Mouse (Mus musculus) midbrain, embryonic 13.5 days (tissue): ENCODE results near the gene Vmo1. TPM values are rescaled to one million over a fixed set of nuclear protein-coding genes. Genes with fewer than 3 reads are reported as not detected.
A peak's percentile ranks its signal among the peaks of the same experiment; 100 is the strongest.

ENCODE experiments used
- ATAC-seq: fragments of 200-750 bp; cut with Nextera tagmentation; 2 replicates; pipeline ENCODE4 v1.8.0; 2017; ENCODE audit warnings: mild to moderate bottlenecking, moderate TSS enrichment, moderate library complexity
- H3K27ac ChIP-seq: fragments of 300-500 bp; sonication (generic); 2 replicates; pipeline ENCODE4 v1.5.1; 2015; ENCODE audit warnings: inconsistent platforms, mild to moderate bottlenecking, moderate library complexity
- H3K27me3 ChIP-seq: fragments of 300-500 bp; sonication (generic); 2 replicates; pipeline ENCODE4 v1.6.1; 2015; ENCODE audit warnings: mild to moderate bottlenecking, inconsistent platforms
- H3K36me3 ChIP-seq: fragments of 300-500 bp; sonication (generic); 2 replicates; pipeline ENCODE4 v1.6.1; 2015; ENCODE audit warnings: mild to moderate bottlenecking, inconsistent platforms
- H3K4me1 ChIP-seq: fragments of 300-500 bp; sonication (generic); replicated peaks from 2 replicates; pipeline ENCODE4 v1.6.1; 2015; ENCODE audit warnings: inconsistent platforms
- H3K4me2 ChIP-seq: fragments of 300-500 bp; sonication (generic); replicated peaks from 2 replicates; pipeline ENCODE4 v1.6.1; 2015; ENCODE audit warnings: moderate library complexity, mild to moderate bottlenecking, inconsistent platforms
- H3K4me3 ChIP-seq: fragments of 300-500 bp; sonication (generic); replicated peaks from 2 replicates; pipeline ENCODE4 v1.5.1; 2015; ENCODE audit warnings: mild to moderate bottlenecking, inconsistent platforms
- H3K9ac ChIP-seq: fragments of 300-500 bp; sonication (generic); replicated peaks from 2 replicates; pipeline ENCODE4 v1.6.1; 2015; ENCODE audit warnings: mild to moderate bottlenecking, inconsistent platforms
- H3K9me3 ChIP-seq: fragments of 300-500 bp; sonication (generic); 2 replicates; pipeline ENCODE4 v1.6.1; 2016; ENCODE audit warnings: mild to moderate bottlenecking, inconsistent platforms
- WGBS: fragments of 180-500 bp; shearing (Covaris S2); methylation state at CpG from one replicate; pipeline ENCODE4 v1.1.7; 2015; 5-methylcytosine and 5-hydroxymethylcytosine counted together
- polyA plus RNA-seq: library from polyadenylated mRNA; unstranded; fragments of >200 nt; fragmentation: Nextera tagmentation; extraction: Ambion mirVana; gene quantifications from 2 replicates; pipeline ENCODE4 v1.2.1, GENCODE M21; 2015

Gene Vmo1
- polyA plus RNA-seq, 1 experiment from 2014 or later = not detected

- no peak for ATAC-seq
- WGBS = 23% methylated on average over 16 of the region's 16 CpGs
- Histone ChIP-seq H3K27ac (no peak overlapping the region), H3K9me3 (no peaks in the 10 kb centered on the region), H3K9ac (0 out of 2 replicates have a peak overlapping the region, but pooled peaks have one; percentile 14), H3K4me2 (peak overlapping the region; percentile 38), H3K27me3 (peaks cover 54% of the 10 kb centered on the region), H3K4me1 (peaks cover 12% of the 10 kb centered on the region), H3K36me3 (no peaks in the 10 kb centered on the region), H3K4me3 (0 out of 2 replicates have a peak overlapping the region, but pooled peaks have one; percentile 13)
Measured at GRCm38 (mm10) chr11:70465211-70465610, 49.2 kb downstream of the Vmo1 start.

DNA sequence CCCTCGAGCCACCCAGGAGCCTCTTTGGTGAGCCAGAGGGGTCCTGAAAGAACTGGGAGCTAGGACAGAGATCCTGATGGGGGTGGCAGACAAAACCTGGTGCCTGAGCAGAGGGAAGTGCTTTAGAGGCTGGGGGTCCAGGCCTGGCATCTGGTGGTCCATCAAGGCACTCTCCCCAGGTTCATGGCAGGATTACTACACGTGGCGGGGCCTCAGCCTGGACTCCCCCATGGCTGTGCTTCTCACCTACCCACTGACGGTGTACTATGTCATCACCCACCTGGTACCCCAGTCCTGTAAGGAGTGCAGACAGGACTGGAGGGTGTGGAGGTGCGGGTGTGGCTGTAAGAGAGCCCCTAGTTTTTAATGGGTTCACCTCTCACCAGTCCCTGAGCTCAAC, 50.4 kb downstream of the Vmo1 start:
- WGBS = 78% methylated on average over 5 of the region's 5 CpGs
- no peak for ATAC-seq
- H3K27me3 ChIP-seq = peaks cover 66% of the 10 kb centered on the region

More for the DNA sequence above, 50.4 kb downstream of the Vmo1 start:
- Histone ChIP-seq H3K36me3 (no peaks in the 10 kb centered on the region), H3K27ac (no peak overlapping the region), H3K4me1 (peaks cover 18% of the 10 kb centered on the region), H3K9me3 (no peaks in the 10 kb centered on the region), H3K4me2 (no peak overlapping the region), H3K9ac (no peak overlapping the region), H3K4me3 (no peak overlapping the region)

Other genes starting within 250 kb of the Vmo1 start
- 0.07 TPM in 1 of 2 replicates, not detected in the other for gene Alox12e, start 192.0 kb downstream of the Vmo1 start, polyA plus RNA-seq
- not detected in 2 replicates for gene Alox15, start 162.6 kb downstream of the Vmo1 start, polyA plus RNA-seq
- 33.9 and 34.1 TPM in 2 replicates for gene Pelp1, start 104.6 kb downstream of the Vmo1 start, polyA plus RNA-seq
- 44.8 and 45.5 TPM in 2 replicates for gene Arrb2, start 82.0 kb downstream of the Vmo1 start, polyA plus RNA-seq
- gene Med11, start 62.7 kb downstream of the Vmo1 start, polyA plus RNA-seq = 41.9 and 43.6 TPM in 2 replicates
- 0.40 and 0.44 TPM in 2 replicates for gene Zmynd15, start 55.2 kb downstream of the Vmo1 start, polyA plus RNA-seq
- gene Cxcl16, start 54.6 kb downstream of the Vmo1 start, polyA plus RNA-seq = 1.4 and 1.6 TPM in 2 replicates
- gene Tm4sf5, start 9.4 kb downstream of the Vmo1 start, polyA plus RNA-seq = 0.54 and 1.2 TPM in 2 replicates
- 0.35 and 0.42 TPM in 2 replicates for gene Gltpd2, start 4.6 kb upstream of the Vmo1 start, polyA plus RNA-seq
- 827 and 844 TPM in 2 replicates for gene Psmb6, start 10.8 kb upstream of the Vmo1 start, polyA plus RNA-seq
- not detected in 2 replicates for gene Gm40193, start 18.3 kb upstream of the Vmo1 start, polyA plus RNA-seq
- 5.2 and 6.5 TPM in 2 replicates for gene Pld2, start 25.4 kb upstream of the Vmo1 start, polyA plus RNA-seq
- gene Mink1, start 48.3 kb upstream of the Vmo1 start, polyA plus RNA-seq = 10.7 and 14.2 TPM in 2 replicates
- gene 4930544D05Rik, start 101.2 kb upstream of the Vmo1 start, polyA plus RNA-seq = not detected in 2 replicates
- gene Chrne, start 104.6 kb upstream of the Vmo1 start, polyA plus RNA-seq = not detected in 2 replicates
- 0.17 and 0.26 TPM in 2 replicates for gene Gp1ba, start 124.5 kb upstream of the Vmo1 start, polyA plus RNA-seq
- gene Rnf167, start 132.6 kb upstream of the Vmo1 start, polyA plus RNA-seq = 111 and 113 TPM in 2 replicates
- 169 and 170 TPM in 2 replicates for gene Slc25a11, start 132.9 kb upstream of the Vmo1 start, polyA plus RNA-seq
- 785 and 825 TPM in 2 replicates for gene Pfn1, start 140.0 kb upstream of the Vmo1 start, polyA plus RNA-seq
- 8.0 and 9.5 TPM in 2 replicates for gene Eno3, start 142.6 kb upstream of the Vmo1 start, polyA plus RNA-seq
- gene Spag7, start 154.8 kb upstream of the Vmo1 start, polyA plus RNA-seq = 180 and 181 TPM in 2 replicates
- gene Camta2, start 173.5 kb upstream of the Vmo1 start, polyA plus RNA-seq = 15.3 and 16.4 TPM in 2 replicates
- 0.94 and 1.8 TPM in 2 replicates for gene Inca1, start 185.5 kb upstream of the Vmo1 start, polyA plus RNA-seq
- 1.4 and 2.1 TPM in 2 replicates for gene Kif1c, start 185.9 kb upstream of the Vmo1 start, polyA plus RNA-seq
- gene Zfp3, start 249.6 kb upstream of the Vmo1 start, polyA plus RNA-seq = 13.2 and 15.1 TPM in 2 replicates